Mouse (Mus musculus) neural tube, embryonic 14.5 days (tissue): Measurements from ENCODE around the gene Esr1. TPM values are rescaled to one million over a fixed set of nuclear protein-coding genes. Genes with fewer than 3 reads are reported as not detected.

Source experiments
- ATAC-seq: fragments of 200-750 bp; cut with Nextera tagmentation; 2 replicates; pipeline ENCODE4 v1.8.0; 2017; ENCODE audit warnings: low read depth, mild to moderate bottlenecking, moderate TSS enrichment, moderate library complexity
- H3K27ac ChIP-seq: fragments of 300-500 bp; sonication (generic); 2 replicates; pipeline ENCODE4 v1.5.1; 2014; ENCODE audit warnings: low read depth, mild to moderate bottlenecking, control low read depth, low read length, moderate library complexity, mixed read lengths
- H3K27me3 ChIP-seq: fragments of 300-500 bp; sonication (generic); 2 replicates; pipeline ENCODE4 v1.6.1; 2014; ENCODE audit warnings: low read length; ENCODE audit not compliant: control insufficient read depth, insufficient read depth
- H3K36me3 ChIP-seq: fragments of 300-500 bp; sonication (generic); 2 replicates; pipeline ENCODE4 v1.6.1; 2014; ENCODE audit warnings: low read length, mixed read lengths; ENCODE audit not compliant: control insufficient read depth, insufficient read depth
- H3K4me1 ChIP-seq: fragments of 300-500 bp; sonication (generic); 2 replicates; pipeline ENCODE4 v1.6.1; 2014; ENCODE audit warnings: low read length; ENCODE audit not compliant: control insufficient read depth, insufficient read depth
- H3K4me2 ChIP-seq: fragments of 300-500 bp; sonication (generic); 2 replicates; pipeline ENCODE4 v1.6.1; 2014; ENCODE audit warnings: mild to moderate bottlenecking, low read depth, low read length, control low read depth
- H3K4me3 ChIP-seq: fragments of 300-500 bp; sonication (generic); 2 replicates; pipeline ENCODE4 v1.5.1; 2014; ENCODE audit warnings: low read depth, low read length, control low read depth, mixed read lengths
- H3K9ac ChIP-seq: fragments of 300-500 bp; sonication (generic); replicated peaks from 2 replicates; pipeline ENCODE4 v1.6.1; 2014; ENCODE audit warnings: low read depth, mild to moderate bottlenecking, control low read depth, low read length, mixed read lengths
- H3K9me3 ChIP-seq: fragments of 300-500 bp; sonication (generic); 2 replicates; pipeline ENCODE4 v1.6.1; 2016; ENCODE audit warnings: low read length; ENCODE audit not compliant: control insufficient read depth
- WGBS: fragments of 180-500 bp; shearing (Covaris S2); extraction: QIAGEN DNeasy Blood & Tissue Kit; methylation state at CpG from one replicate; pipeline ENCODE4 v1.1.7; 2014; 5-methylcytosine and 5-hydroxymethylcytosine counted together
- polyA plus RNA-seq: library from polyadenylated mRNA; unstranded; fragments of >200 nt; fragmentation: Nextera tagmentation; extraction: Ambion mirVana; gene quantifications from 2 replicates; pipeline ENCODE4 v1.2.1, GENCODE M21; 2014

The Esr1 gene
- polyA plus RNA-seq, 1 experiment from 2014 or later: 0.60 TPM

DNA sequence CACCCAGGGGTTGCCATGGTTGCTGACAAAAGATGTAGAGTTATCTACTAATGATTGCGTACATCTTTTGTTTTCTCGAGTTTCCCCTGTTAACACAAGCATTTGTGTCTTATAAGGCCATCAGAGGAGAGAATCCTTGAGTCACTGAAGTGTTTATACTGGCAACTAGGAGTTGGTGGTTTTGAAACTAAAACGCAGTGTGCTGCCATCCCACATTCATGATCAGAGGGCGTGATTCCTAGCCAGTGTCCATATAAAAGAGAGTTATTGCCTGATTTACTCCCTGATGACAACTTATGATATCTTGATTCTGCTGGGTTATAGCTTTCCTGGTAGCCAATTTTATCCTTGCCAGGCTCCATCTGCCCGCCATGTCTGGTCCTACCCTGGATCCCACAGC, 331.8 kb downstream of the Esr1 start:
- 81% methylated on average over 5 of the region's 5 CpGs for WGBS
- no peak for ATAC-seq

DNA sequence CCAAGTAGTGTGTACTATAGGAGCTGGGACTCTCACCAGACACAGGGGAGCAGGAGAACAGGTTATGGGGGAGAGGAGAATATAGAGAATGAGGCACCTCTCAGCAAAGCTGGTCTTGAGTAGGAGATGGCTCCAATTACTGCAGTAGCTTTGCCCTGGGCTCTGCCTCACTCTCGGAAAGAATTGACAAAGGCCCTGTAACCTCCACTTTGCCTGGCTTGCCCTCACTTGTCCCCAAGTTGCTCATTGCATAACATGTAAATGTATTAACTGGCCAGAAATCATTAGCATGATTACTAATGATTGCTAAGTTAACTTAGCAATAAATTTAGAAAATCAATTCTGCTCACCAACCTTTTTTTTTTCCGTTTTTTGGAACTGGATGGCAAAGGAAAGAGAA, 333.3 kb downstream of the Esr1 start:
- ATAC-seq: no peak
- H3K9ac ChIP-seq: no peak overlapping the region
- H3K27ac ChIP-seq: no peak overlapping the region
- H3K4me2 ChIP-seq: no peak overlapping the region
- H3K9me3 ChIP-seq: no peaks in the 10 kb centered on the region
- H3K27me3 ChIP-seq: no peaks in the 10 kb centered on the region
- 82% methylated on average over 2 of the region's 2 CpGs for WGBS
- H3K4me1 ChIP-seq: no peaks in the 10 kb centered on the region
- no peak overlapping the region for H3K4me3 ChIP-seq
- no peaks in the 10 kb centered on the region for H3K36me3 ChIP-seq

More for the DNA sequence above, 331.8 kb downstream of the Esr1 start:
- Histone ChIP-seq H3K4me1 (no peaks in the 10 kb centered on the region), H3K36me3 (no peaks in the 10 kb centered on the region), H3K9me3 (no peaks in the 10 kb centered on the region), H3K27me3 (no peaks in the 10 kb centered on the region), H3K4me2 (no peak overlapping the region), H3K27ac (no peak overlapping the region), H3K4me3 (no peak overlapping the region), H3K9ac (no peak overlapping the region)

DNA sequence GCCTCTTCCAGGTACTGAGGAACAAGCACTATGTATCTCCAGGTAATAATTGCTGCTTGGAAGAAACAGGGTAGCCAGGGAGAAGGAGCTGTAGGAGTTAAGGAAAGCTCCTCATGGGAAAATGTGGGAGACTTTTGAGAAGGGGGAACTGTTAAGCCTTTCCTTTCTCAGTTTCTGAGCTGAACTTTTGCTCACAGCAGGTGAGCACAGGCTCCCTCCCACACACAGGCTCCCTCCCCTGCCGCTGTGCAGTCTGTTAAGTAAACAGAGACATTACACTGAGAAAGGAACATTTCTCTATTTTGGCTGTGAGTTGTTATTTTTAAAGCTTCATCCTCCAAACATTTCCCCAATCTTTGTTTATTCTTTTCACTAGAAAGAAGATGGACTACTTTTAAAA, 354.4 kb downstream of the Esr1 start:
- H3K36me3 ChIP-seq: no peaks in the 10 kb centered on the region
- no peak for ATAC-seq

DNA sequence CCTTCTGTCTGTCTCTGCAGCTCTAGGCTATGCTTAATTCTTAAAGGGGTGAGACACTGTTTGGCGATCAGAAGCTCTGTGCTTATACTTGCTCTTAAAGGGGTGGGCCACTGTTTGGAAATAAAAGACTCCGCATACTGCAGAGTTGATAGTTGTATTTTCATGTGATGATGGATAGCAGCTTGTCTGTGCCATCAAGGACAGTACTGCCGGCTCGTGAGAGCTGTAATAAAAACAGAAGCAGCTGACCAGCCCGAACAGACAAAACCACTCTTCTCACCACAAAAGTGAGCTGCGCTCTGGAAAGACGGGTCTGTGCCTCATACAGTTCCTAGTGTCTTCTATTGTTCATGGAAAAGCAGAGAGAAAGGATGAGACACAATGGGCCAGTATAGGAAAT, 359.8 kb downstream of the Esr1 start:
- Histone ChIP-seq H3K4me1 (no peaks in the 10 kb centered on the region), H3K9ac (no peak overlapping the region), H3K27ac (no peak overlapping the region), H3K36me3 (no peaks in the 10 kb centered on the region), H3K9me3 (no peaks in the 10 kb centered on the region), H3K4me2 (no peak overlapping the region), H3K27me3 (no peaks in the 10 kb centered on the region), H3K4me3 (no peak overlapping the region)
- no peak for ATAC-seq
- WGBS: 59% methylated on average over 7 of the region's 7 CpGs

More for the DNA sequence above, 354.4 kb downstream of the Esr1 start:
- H3K9ac ChIP-seq: no peak overlapping the region
- no peaks in the 10 kb centered on the region for H3K9me3 ChIP-seq
- 31% methylated on average over 1 of the region's 1 CpGs for WGBS
- no peaks in the 10 kb centered on the region for H3K27me3 ChIP-seq
- no peak overlapping the region for H3K4me2 ChIP-seq
- H3K27ac ChIP-seq: no peak overlapping the region
- H3K4me3 ChIP-seq: no peak overlapping the region
- no peaks in the 10 kb centered on the region for H3K4me1 ChIP-seq

GRCm38 (mm10) chr10:4971586-4971985, 360.2 kb downstream of the Esr1 start:
- no peak overlapping the region for H3K4me3 ChIP-seq
- H3K27ac ChIP-seq: no peak overlapping the region
- no peaks in the 10 kb centered on the region for H3K36me3 ChIP-seq
- H3K9me3 ChIP-seq: no peaks in the 10 kb centered on the region
- no peak for ATAC-seq
- no peaks in the 10 kb centered on the region for H3K4me1 ChIP-seq
- no peaks in the 10 kb centered on the region for H3K27me3 ChIP-seq
- no peak overlapping the region for H3K9ac ChIP-seq
- no peak overlapping the region for H3K4me2 ChIP-seq

- no peaks in the 10 kb centered on the region for H3K9me3 ChIP-seq
- WGBS: 70% methylated on average over 2 of the region's 2 CpGs
These were observed 360.6 kb downstream of the Esr1 start for GRCm38 (mm10) chr10:4972026-4972425.

GRCm38 (mm10) chr10:4974246-4974645, 362.9 kb downstream of the Esr1 start:
- Histone ChIP-seq H3K4me2 (no peak overlapping the region), H3K27me3 (no peaks in the 10 kb centered on the region), H3K4me1 (no peaks in the 10 kb centered on the region), H3K36me3 (no peaks in the 10 kb centered on the region), H3K27ac (no peak overlapping the region), H3K9ac (no peak overlapping the region), H3K9me3 (no peaks in the 10 kb centered on the region), H3K4me3 (no peak overlapping the region)
- WGBS: 91% methylated on average over 4 of the region's 4 CpGs
- ATAC-seq: no peak

More at GRCm38 (mm10) chr10:4972026-4972425, 360.6 kb downstream of the Esr1 start:
- Histone ChIP-seq H3K9ac (no peak overlapping the region), H3K36me3 (no peaks in the 10 kb centered on the region), H3K27me3 (no peaks in the 10 kb centered on the region), H3K4me3 (no peak overlapping the region), H3K27ac (no peak overlapping the region), H3K4me2 (no peak overlapping the region), H3K4me1 (no peaks in the 10 kb centered on the region)
- no peak for ATAC-seq

DNA sequence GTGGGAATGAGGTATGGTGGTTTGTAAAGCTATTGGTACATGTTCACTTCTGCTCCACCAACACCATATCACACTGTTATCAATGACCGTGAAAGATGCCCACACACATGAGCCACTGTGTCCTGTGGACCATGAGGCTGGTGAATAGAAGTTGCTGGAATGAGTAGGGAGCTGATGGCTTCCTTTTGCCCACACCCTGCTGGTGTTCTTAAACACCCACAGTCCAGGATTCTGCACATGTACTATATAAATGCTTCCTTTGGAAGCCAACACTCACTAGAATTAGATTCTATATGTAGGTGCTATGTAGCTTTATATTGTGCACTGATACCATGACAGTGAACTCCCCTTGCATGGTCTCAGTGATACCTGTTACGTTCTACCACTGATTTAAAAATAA, 365.2 kb downstream of the Esr1 start:
- Histone ChIP-seq H3K27ac (no peak overlapping the region), H3K4me3 (no peak overlapping the region), H3K27me3 (no peaks in the 10 kb centered on the region), H3K4me1 (no peaks in the 10 kb centered on the region), H3K9ac (no peak overlapping the region), H3K4me2 (no peak overlapping the region), H3K36me3 (no peaks in the 10 kb centered on the region), H3K9me3 (no peaks in the 10 kb centered on the region)
- no peak for ATAC-seq
- 92% methylated on average over 2 of the region's 2 CpGs for WGBS

- no peaks in the 10 kb centered on the region for H3K4me1 ChIP-seq
- no peak overlapping the region for H3K27ac ChIP-seq
- no peaks in the 10 kb centered on the region for H3K27me3 ChIP-seq
- ATAC-seq: no peak
- H3K9ac ChIP-seq: no peak overlapping the region
- over 99% methylated on average over 3 of the region's 3 CpGs for WGBS
- no peak overlapping the region for H3K4me3 ChIP-seq
- no peaks in the 10 kb centered on the region for H3K36me3 ChIP-seq
- no peak overlapping the region for H3K4me2 ChIP-seq
- no peaks in the 10 kb centered on the region for H3K9me3 ChIP-seq
These were observed 366.0 kb downstream of the Esr1 start for GRCm38 (mm10) chr10:4977374-4977773.

DNA sequence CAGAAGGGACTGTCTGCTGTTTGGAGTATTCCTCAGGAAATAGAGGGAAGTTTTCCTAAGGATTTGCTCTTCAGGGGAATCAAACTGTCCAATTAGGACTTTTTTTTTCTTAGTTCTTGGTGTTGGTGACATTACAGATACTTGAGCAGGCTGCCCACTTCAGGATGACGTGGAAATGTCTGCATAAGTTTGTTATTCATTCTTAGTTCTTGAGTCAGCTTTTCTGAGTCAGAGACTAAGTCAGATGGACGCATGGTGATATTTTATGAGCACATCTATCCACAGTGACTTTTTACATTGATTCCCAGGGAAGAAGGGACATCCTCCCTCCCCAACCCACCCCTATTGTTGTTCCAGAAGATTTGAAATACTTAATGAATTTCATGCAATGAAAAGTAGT, 372.5 kb downstream of the Esr1 start:
- no peak overlapping the region for H3K27ac ChIP-seq
- no peaks in the 10 kb centered on the region for H3K27me3 ChIP-seq
- no peak overlapping the region for H3K9ac ChIP-seq
- H3K4me3 ChIP-seq: no peak overlapping the region
- no peak overlapping the region for H3K4me2 ChIP-seq
- no peaks in the 10 kb centered on the region for H3K36me3 ChIP-seq
- WGBS: 78% methylated on average over 2 of the region's 2 CpGs
- H3K9me3 ChIP-seq: no peaks in the 10 kb centered on the region
- ATAC-seq: no peak
- H3K4me1 ChIP-seq: no peaks in the 10 kb centered on the region
